Mouse (Mus musculus): ENCODE measurements around the gene Nckap5.

Nckap5 gene

DNA sequence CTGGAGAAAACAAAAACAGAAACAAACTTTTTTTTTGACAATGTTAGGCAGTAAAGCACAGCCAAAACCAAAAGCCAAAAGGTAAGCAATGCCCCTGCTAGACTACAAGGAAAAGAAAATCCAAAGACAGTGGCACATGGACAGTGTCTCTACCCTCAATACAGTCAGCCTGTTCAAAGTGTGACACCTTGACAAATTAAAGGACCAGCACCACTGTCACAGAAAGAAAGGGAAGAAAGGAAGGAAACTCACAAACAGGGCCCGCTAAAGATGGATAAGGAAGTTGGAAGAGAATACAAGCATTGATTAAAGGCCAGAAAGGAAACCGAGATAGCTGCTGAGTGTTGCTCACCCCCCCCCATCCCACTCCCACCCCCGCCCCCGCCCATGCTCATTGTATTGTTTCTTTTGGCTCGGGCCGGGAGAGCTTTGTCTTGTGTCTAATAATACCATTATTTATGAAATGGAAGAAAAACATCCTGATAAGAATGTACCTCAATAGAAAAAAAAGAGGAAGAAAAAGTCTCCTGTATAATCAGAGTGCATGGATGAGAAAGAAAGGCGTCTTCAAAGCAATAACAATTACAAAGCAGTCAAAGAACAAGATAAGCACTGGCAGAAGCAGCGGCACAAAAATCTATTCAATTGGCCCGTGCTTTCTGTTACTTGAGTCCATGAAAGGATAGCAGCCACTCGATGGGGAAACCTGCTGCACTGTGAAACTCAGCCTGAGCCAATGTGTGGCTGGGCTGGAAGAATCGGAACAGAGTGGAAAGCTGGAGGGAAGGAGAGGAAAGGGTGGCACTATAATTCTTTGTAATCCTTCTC lies 368.9 kb downstream of the Nckap5 start:
- peak; percentile 63 for DNase-seq

DNA sequence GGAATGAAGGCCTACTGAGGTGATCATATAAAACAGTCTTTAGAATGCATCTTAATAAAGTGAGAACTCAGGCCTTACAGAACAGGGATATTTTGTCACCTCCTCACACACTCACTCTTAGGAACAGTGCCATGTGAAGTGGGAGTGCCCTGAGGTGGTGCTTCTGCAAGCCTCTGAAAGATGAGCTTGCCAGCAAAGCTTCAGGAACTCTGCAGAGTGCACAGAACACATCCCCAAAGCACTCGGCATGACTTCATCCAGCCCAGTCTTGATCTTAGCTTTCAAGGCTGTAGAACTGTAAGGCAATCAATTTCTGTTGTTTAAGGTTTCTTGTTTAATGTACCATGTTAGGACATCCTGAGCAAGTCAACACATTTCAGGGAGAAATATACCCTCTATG lies 372.9 kb downstream of the Nckap5 start:
- DNase-seq, result no peak

DNA sequence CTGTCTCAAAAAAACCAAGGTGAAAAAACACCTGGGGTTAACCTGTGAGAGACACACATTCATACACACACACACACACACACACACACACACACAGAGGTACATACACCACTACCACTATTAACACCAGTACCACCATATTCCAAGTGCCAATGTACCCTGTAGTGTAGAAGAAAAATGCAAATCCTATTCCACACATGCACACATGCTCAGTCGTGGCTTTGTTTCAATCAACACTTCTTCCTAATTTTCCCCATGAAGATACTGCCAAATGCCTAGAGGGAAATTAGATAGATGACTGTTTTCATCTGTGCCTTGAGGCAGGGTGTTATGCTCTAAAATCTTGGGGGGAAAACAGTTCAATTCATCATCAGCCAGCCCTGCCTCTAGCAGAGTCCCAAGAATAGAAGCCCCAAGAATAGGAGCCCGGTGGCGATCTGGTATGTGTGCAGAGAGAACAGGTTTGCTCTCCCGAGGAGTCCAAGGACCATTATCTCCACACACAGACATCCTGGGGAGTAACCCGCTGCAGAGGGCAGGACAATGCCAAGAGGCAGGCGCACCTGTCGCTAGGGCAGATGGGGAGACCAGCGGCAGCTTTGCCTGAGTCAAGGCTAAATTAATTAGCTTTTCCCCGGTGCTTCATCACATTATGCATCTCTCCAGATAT lies 376.0 kb downstream of the Nckap5 start:
- DNase-seq, result no peak

DNA sequence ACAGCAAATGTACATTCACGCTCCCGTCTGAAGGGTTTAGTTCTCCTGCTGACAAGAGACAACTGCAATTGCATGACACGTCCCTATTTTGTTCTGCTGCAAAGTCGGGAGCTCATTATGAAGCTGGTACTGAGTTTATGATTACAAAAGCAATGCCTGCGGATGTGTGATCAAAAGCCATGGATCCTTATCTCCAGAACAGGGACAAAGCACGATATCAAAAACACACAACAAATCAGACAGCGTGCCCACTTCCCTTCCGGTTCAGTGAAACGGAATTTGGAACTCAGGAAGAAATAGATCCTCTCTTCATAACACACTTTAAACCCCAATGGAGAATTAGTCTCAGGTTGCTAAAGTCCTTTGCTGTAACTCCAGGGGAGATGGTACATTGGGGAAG lies 379.1 kb downstream of the Nckap5 start:
- peak; percentile 66 for DNase-seq

DNA sequence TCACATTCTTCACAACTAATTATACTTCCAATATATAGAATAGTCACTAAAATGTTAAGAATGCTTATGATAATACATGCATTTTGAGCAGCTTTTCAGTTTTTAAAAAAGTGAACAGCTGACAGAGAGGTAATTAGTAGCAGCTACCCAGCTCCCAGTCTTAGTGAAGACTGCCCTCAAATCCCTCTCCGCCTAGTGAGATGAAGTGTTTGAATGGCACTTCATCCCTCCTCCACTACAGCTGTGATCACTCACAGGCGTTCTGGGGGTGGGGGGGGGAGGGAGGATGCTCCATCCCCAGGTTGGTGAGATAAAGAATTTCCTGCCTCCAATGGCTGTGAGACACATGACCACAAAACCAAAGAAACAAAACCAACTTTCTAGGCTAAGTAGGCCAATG lies 381.2 kb downstream of the Nckap5 start:
- DNase-seq, result no peak

DNA sequence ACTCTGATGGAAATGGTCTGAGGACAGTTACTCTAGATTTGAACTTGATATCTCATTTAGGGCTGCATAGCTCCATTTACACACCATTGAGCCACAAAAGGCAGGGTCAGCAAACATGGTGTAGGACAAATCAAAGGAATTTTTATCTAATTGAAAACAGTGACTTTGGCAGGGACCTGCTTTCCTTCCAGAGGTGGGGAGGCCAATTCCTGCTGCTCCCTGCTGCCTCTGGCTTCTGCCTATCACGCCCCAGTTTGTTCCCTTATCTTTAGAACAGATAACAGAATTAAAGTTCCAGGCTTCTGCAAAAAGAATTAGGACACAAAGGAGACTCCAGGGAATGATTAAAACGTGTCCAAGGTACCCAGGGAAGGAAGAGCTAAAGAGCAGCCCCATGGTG lies 386.7 kb downstream of the Nckap5 start:
- no peak for DNase-seq

DNA sequence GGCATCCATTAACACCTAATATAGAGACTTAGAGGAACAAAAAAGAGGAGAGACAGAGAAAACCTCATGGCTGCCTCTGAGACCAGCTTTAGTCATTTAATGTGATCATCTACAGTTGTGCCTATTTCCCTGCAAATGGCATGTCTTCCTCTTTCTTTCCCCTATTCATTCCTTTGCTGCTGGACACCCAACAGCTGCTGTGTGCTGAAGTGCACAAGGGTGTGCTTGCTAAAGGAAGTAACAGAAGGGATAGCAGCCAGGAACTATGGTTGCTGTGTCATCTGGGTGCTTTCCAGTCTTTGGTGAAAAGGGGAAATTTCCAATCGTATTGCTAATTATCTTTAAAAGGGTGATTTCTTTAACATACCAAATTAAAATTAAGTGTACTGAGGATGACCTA lies 387.9 kb downstream of the Nckap5 start:
- no peak for DNase-seq

DNA sequence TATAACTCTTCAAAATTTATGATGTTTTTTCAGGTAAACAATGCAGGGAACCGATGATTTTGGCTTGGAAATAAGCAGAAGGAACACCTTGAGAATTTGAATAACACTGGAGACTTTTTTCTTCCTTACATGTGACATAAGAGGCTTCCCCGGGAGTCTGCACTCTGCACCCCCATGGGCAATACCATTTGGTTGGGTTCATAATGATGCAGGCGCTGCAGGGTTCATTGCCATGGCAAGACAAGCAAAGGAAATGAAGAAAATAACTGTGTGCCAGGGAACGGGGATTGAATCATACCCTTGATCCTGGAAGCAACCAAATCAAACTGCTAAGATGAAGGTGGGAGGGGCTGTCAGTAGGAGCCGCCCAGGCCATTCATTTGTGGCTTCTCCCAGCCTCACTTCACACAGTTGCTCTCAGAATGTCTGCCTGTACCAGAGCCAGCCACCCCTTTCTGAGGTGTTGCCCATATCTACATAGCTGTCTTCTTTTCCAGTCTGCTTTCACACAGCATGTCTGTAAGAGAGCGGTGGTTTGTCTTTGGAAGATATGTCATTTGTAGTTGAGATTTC lies 392.5 kb downstream of the Nckap5 start:
- no peak for DNase-seq

DNA sequence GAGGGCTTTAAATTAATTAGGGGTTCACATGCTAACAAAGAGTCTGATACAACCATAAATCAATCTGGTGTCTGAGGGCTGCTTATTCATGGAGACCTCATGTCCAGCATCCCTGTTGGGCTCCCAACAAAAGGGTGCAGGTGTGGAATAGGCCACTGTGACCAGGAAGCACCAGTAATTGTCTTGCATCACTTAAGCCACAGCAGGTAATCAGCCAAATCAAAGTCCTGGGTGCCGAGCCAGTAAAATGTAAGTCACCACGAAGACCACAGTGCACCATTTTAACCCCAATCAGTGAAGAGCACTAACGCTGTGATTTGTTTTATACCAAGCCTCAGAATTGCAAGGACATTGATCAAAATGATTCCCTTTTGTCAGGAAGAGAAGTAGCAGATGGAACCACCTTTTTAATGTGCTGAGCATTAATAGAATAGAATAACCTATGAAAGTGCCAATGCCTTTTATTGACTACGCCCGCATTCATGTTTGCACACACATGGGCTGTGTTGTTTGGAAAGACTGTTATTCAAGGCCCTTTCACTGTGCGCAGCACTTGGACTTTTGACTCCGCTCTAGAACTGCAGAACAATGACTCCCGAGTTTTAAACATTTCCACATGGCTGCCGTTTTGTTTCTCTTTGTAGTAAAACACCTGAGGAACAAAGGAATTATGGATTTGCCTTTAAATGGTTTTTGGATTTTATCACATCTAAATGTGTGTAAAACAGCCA lies 393.5 kb downstream of the Nckap5 start:
- DNase-seq, result no peak

DNA sequence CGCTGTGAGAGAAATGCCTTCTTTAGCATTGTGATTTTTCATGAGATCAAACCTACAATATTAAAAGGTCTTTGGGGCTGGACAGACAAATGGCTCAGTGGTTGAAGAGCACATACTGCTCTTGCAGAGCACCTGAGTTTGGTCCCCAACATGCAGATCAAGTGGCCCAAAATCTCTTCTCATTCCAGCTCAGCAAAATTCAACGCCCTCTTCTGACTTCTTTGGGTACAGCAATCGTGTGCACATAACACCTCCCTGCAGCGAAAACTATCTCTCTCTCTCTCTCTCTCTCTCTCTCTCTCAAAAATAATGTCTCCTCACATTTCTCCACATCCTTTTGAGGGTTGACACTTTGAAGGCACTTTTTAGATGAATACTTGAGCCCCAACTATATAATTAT lies 398.3 kb downstream of the Nckap5 start:
- no peak for DNase-seq

DNA sequence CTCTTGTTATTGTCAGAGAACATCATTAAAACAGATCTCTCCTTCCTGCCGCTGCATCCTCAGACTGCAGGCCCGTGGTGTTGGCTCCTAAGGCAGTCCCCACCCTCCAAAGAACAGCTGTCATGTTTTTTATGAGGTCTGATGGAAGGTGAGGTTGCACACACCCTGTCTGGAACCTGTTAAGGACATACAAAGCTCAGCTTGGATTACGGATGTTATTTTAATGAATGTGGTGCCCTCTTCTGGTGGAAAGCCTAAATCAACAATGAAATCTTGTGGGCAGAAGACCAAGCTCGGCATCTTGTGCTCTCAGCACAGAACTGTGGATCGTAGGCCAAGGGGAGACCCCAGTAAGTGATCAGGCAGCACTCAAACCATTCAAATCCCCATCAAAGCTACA lies 399.0 kb downstream of the Nckap5 start:
- peak; percentile 87 for DNase-seq

DNA sequence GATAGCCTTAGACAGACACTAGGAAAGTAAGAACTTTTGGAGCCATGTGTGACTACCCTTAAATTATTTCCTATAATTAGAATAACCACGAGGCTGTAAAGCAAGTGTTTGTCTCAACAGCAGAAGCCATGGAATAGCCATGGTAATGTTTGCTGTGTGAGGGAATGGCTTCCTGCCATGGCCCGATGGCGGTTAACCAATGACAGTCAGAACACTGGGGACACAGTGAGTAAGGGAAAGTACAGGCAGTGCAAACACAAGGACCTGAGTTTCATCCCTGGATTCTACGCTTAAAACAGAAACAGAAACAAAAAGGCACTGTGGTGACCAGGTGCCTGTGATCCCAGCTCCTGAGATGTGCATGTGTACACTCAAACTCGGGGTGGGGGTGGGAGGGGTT lies 419.2 kb downstream of the Nckap5 start:
- DNase-seq, result peak; percentile 20

DNA sequence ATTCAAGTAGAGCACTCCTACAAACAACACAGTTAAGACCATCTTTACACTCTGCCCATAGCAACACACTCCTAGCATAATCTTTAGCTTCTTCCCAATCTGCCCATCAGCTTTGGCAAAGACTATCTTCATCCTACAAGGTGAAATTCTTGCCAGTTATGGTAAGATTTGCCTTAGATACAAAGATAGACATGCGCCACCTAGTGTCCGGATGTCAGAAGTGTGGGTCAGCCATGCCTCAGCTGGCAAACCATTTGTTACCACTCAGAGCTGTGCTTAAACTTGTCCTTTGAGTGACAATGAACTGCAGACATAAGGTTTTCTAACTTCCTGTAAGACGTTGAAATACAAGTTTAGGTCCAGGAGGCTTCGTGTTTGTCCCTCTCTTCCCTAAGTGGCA lies 422.7 kb downstream of the Nckap5 start:
- peak; percentile 79 for DNase-seq

DNA sequence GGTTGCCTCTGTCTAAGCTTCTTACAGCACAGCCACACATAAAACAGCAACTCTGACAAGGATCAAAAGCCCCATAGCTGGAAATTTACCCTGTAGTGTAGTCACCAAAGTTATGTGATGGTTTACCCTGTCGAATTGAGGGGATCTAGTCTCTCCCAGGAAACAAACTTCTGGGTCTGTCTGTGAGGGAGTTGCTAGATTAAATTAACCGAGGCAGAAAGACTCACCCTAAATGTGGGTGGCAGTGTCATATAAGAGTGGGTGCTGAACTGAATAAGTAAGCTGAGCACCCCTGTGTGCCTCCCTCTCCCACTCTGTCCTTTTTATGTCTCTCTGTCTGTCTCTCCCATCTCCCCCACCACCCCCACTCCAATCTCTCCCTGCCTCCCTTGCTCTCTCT lies 425.1 kb downstream of the Nckap5 start:
- no peak for DNase-seq

DNA sequence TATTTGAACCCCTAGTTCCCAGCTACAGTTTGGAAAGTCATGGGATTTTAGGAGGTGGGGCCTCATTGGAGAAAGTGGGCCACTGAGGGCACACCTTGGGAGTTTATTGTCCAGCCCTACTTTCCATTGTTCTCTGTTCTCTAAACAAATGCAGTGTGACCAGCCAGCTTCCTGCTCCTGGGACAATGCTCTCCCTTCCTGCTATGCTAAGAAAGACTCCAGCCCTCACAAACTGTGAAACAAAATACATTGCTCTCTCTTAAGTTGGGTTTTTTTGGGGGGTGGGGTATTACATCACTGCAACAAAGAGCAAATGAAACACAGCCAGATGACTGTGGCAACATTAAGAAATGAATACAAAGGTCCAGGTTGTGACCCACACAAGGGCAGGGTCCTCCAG lies 426.6 kb downstream of the Nckap5 start:
- peak; percentile 12 for DNase-seq

DNA sequence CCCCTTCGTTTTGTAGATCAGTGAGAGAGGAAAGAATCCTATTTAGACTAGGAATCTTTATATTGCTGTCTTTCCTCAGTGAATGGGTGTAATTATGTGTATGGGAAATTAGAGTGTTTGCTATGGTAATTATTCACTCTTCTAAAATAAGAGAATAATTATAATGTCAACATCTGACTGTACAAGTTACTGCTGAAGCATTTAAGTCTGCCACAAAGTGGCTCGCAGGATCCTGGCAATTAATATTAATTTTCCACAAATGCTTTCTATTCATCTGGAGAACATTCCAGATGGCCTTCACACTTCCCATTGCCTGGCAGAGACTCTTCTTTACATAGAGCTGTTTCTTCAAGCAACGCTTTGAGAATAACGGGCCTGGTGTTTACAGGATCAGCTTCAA lies 439.4 kb downstream of the Nckap5 start:
- DNase-seq, result no peak

DNA sequence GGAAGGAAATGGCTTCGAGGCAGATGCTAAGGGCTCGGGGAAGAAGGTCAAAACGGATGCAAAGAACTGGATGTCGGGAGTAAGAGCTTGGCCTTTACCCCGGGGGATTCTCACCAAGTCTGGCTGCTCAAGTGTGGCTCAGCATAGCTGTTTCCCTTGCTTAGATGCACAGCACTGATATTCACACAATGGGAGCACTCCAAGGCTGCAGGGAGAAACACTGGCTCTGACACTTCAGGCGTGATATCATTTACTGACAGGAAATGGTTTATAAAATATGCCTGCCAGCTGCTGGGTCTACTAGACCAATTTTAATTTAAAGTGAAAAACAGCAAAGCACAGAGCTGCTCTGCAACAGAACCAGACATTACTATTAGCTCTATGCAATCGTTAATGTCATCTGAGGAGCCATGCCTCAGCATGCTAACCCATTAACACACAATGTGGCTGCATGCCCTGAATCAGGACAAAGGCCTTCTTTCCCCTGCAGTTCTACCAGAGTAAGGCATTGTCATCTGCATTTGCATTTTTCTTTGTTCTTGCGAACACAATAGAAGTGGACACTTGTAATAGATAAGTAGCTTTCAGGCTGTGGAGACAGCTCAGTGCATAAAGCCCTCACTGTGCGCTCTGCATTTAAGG lies 453.1 kb downstream of the Nckap5 start:
- DNase-seq, result no peak

DNA sequence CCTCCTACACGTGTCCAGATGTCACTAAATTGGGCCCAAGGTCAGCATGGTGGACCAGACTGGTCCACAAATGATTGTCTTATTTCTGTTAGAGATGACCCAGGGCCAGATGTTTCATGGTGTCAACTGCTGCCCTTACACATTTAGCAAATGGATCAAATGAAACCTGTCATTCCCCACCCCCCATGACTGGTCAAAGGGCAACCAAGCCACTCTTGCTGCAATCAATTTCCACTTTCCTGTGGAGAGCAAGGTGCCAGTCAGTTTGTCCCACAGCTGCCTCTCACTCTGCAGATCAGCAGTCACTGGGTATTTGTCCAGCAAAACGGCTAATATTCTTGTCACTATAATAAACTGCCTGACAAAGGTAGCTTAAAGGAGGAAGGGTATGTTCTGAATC lies 463.9 kb downstream of the Nckap5 start:
- no peak for DNase-seq

DNA sequence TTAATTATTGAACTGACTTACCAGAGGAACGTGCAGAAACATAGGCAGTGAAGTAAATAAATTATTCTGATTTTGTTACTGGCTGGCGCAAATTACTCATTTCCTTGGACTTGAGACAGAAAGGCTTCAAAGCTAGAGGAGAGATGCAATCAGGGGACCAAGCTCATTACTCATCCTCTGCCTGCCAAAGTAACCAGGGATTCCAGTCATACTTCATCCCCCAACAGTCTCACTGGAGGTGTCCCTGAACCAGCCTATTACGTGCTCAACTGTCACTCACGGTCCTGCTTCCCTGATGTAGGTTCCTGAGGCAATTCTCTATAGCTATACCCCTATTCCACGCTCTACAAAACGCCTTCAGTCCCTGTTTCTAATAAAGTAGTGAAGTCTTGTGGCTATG lies 466.0 kb downstream of the Nckap5 start:
- no peak for DNase-seq

DNA sequence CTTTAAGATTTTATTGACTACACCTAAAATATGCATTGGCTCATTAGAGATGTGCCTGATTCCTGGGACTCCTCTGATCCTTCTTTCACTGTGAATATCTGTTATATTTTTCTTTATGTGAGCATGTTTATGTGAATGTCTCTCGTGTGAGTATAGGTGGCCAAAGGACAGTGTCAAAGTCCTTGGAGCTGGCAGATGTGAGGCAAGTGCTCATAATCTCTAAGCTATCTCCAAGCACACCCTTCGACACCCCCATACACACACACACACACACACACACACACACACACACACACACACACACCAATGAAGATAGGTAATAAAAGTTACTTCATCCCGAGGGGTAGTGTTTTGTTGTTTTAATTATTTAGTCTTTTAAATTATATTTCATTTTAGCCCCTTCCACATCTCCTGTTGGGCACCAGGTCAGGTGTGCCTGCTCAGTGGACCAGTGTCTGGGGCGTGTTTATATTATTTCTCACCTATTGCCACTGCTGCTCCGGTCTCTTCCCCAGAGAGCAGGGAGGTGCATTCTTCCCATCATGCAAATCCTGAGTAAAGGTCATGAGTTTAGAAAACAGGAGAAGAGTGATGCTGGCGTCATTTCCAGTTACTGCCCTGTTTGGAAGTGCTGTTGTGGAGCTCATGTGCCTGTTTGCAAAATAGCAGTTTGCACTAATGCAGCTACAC lies 469.9 kb downstream of the Nckap5 start:
- no peak for DNase-seq

DNA sequence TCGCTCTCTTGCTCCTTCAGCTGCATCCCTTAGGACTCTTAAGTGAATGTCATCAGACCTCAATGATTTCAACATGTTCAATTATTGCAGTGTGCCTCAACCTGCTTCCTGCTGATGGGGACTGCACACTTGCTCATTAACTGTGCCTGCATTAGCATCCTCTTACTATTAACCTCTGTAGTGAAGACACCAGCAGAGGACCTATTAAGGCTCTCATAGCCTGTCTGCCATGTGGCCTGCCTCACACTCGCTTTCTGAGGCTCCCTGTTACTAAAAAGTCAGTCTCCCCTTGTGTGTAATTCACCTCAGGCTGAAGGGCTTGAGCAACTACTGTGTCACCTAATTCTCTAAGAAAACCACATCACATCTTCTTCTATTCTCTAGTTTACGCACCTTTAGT lies 470.5 kb downstream of the Nckap5 start:
- no peak for DNase-seq

DNA sequence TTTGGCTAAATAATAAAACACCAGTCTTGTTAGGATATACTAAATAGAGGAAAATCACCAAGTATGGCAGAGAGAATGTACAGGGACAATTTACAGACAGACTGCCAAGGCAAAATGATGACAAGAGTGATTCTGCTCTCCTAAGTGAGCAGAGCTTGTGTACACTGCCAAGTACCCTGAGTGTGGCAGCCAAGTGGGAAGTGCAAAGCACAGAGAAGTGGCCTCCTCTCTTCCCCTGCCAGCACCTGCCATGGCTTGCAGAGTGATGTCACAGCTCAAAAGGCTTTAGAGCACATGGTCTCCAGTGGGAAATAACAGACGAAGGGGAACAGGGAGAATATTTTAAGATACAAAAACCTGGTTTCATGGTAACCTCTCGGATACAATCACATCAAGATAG lies 488.8 kb downstream of the Nckap5 start:
- peak; percentile 43 for DNase-seq
